13 mouse cellular contexts compared by ENCODE assay signal in genomic region chr15:98486433-98487021, GRCm38 (mm10). TPM values are rescaled to one million over a fixed set of nuclear protein-coding genes. Genes with fewer than 3 reads are reported as not detected.
"Had no signal": no experiment of that assay in that cellular context is flagged by ENCODE, and none has a peak within 500 bp of the region (broad histone marks: within the 10 kb centered on the region; RNA-seq: fewer than 3 reads in every experiment).

No protein-coding gene starts in this region.

- DNase-seq: kidney, adult 2 months; kidney, postnatal 14 days; lung, adult 2 months; lung, postnatal 36 days; midbrain, embryonic 14.5 days; right cerebral cortex, postnatal 4 days had no signal

- ATAC-seq: lung, postnatal 0 days had no signal

RNA-seq across cellular contexts. Expression of gene Lalba, which starts 4.0 kb away (rescaled TPM):
- total RNA-seq: layer of hippocampus, adult 8-10 months; layer of hippocampus, postnatal 14 days; left cerebral cortex, adult 18-20 months; left cerebral cortex, postnatal 10 days; megakaryocyte, adult 5-6 weeks; neutrophil, adult 5-6 weeks had no signal

RNA-seq across cellular contexts. Expression of gene Olfr279, which starts 5.7 kb away (rescaled TPM):
- total RNA-seq: layer of hippocampus, adult 8-10 months; left cerebral cortex, adult 18-20 months; left cerebral cortex, postnatal 10 days; megakaryocyte, adult 5-6 weeks; neutrophil, adult 5-6 weeks had no signal

RNA-seq across cellular contexts. Expression of gene OR5BS1P, which starts 16.8 kb away (rescaled TPM):
- total RNA-seq: layer of hippocampus, adult 8-10 months; layer of hippocampus, postnatal 14 days; left cerebral cortex, adult 18-20 months; left cerebral cortex, postnatal 10 days; megakaryocyte, adult 5-6 weeks; neutrophil, adult 5-6 weeks had no signal

RNA-seq across cellular contexts. Expression of gene Olfr281, which starts 34.1 kb away (rescaled TPM):
- total RNA-seq: layer of hippocampus, adult 8-10 months; layer of hippocampus, postnatal 14 days; left cerebral cortex, adult 18-20 months; left cerebral cortex, postnatal 10 days; megakaryocyte, adult 5-6 weeks; neutrophil, adult 5-6 weeks had no signal
